Mouse (Mus musculus): ENCODE results near the gene Dennd2c. TPM values are rescaled to one million over a fixed set of nuclear protein-coding genes. Genes with fewer than 3 reads are reported as not detected.

Gene Dennd2c
- total and polyA plus RNA-seq, 2 experiments from 2014 or later, result 0.58 to 1.5 TPM

DNA sequence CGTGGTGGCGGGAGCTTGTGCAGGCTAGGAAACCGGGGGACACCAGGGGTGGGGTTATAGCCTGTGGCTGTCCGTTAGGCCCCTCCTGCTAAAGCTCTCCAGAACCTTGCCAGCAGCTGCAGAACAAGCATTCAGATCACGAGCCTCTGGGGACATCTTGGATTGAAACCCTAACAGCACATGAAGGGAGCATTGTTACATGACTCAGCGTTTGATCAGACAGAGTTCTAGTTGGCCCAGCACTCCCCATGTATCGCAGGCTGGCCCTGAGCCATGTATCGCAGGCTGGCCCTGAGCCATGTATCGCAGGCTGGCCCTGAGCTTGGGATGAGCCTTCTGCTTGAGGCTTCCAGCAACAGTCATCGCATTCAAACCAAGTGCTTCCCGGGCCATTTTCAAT is 38.9 kb downstream of the Dennd2c start:
- ATAC-seq, result no peak
- 71% methylated on average over 11 of the region's 11 CpGs for WGBS
- TF ChIP-seq CTCF (IDR thresholded peaks at IDR 0.05; ENCODE audit: low read depth), result no peak

GRCm38 (mm10) chr3:103142366-103142765 is 40.0 kb downstream of the Dennd2c start:
- ATAC-seq (no peak), DNase-seq (no peak)
- no peak overlapping the region for H3K4me2 ChIP-seq (ENCODE audit: low read depth)
- no peaks in the 10 kb centered on the region for H3K4me1 ChIP-seq (ENCODE audit: insufficient read depth)
- no peaks in the 10 kb centered on the region for H3K36me3 ChIP-seq (ENCODE audit: insufficient read depth)
- no peak overlapping the region for H3K9ac ChIP-seq
- no peaks in the 10 kb centered on the region for H3K27me3 ChIP-seq (ENCODE audit: insufficient read depth, low read length)
- no peak for TF ChIP-seq CTCF (IDR thresholded peaks at IDR 0.05; ENCODE audit: low read depth)
- no peaks in the 10 kb centered on the region for H3K9me3 ChIP-seq (ENCODE audit: low read length)
- no peak overlapping the region for H3K27ac ChIP-seq (ENCODE audit: low read depth, low read length)
- WGBS, result 86% methylated on average over 10 of the region's 10 CpGs
- no peak overlapping the region for H3K4me3 ChIP-seq (ENCODE audit: low read depth, low read length)

More for the DNA sequence above, 38.9 kb downstream of the Dennd2c start:
- no peak for DNase-seq
- no peaks in the 10 kb centered on the region for H3K36me3 ChIP-seq (ENCODE audit: insufficient read depth)
- no peaks in the 10 kb centered on the region for H3K4me1 ChIP-seq (ENCODE audit: insufficient read depth)
- no peak overlapping the region for H3K4me2 ChIP-seq (ENCODE audit: low read depth)
- H3K27me3 ChIP-seq (ENCODE audit: insufficient read depth, low read length), result no peaks in the 10 kb centered on the region
- H3K9ac ChIP-seq, result no peak overlapping the region
- no peaks in the 10 kb centered on the region for H3K9me3 ChIP-seq (ENCODE audit: low read length)
- no peak overlapping the region for H3K27ac ChIP-seq (ENCODE audit: low read depth, low read length)
- no peak overlapping the region for H3K4me3 ChIP-seq (ENCODE audit: low read depth, low read length)

GRCm38 (mm10) chr3:103145336-103145735 is 42.9 kb downstream of the Dennd2c start:
- Histone ChIP-seq H3K36me3 (ENCODE audit: insufficient read depth) (no peaks in the 10 kb centered on the region), H3K4me2 (ENCODE audit: low read depth) (no peak overlapping the region), H3K4me3 (ENCODE audit: low read depth, low read length) (no peak overlapping the region), H3K27me3 (ENCODE audit: insufficient read depth, low read length) (no peaks in the 10 kb centered on the region), H3K27ac (ENCODE audit: low read depth, low read length) (no peak overlapping the region), H3K4me1 (ENCODE audit: insufficient read depth) (no peaks in the 10 kb centered on the region), H3K9ac (no peak overlapping the region), H3K9me3 (ENCODE audit: low read length) (no peaks in the 10 kb centered on the region)
- WGBS, result 77% methylated on average over 2 of the region's 2 CpGs
- TF ChIP-seq CTCF (IDR thresholded peaks at IDR 0.05; ENCODE audit: low read depth), result no peak
- ATAC-seq (no peak), DNase-seq (no peak)

DNA sequence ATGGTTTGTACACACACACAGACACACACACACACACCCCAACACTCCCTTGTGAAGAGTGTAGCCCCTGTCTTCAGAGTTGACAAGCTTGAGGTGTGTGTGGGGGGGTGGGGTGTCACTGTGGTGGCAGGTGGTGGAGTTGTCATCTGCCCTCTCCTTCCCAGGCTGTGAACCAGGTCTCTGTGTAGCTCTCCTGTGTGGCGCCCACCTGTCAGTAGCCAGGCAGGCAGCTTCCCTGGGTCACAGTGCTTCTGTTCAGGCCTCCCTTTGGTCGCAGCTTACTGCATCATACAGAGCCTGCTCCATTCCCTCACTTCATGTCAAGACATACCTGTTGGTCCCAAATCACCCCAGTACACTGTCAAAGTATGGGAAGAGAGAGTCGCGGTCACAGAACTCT is 43.4 kb downstream of the Dennd2c start:
- ATAC-seq, result no peak
- WGBS, result 72% methylated on average over 4 of the region's 4 CpGs
- no peaks in the 10 kb centered on the region for H3K4me1 ChIP-seq (ENCODE audit: insufficient read depth)
- no peaks in the 10 kb centered on the region for H3K9me3 ChIP-seq (ENCODE audit: low read length)
- H3K9ac ChIP-seq, result no peak overlapping the region
- H3K4me2 ChIP-seq (ENCODE audit: low read depth), result no peak overlapping the region
- H3K27ac ChIP-seq (ENCODE audit: low read depth, low read length), result no peak overlapping the region
- TF ChIP-seq CTCF (IDR thresholded peaks at IDR 0.05; ENCODE audit: low read depth), result no peak
- no peak overlapping the region for H3K4me3 ChIP-seq (ENCODE audit: low read depth, low read length)
- no peaks in the 10 kb centered on the region for H3K36me3 ChIP-seq (ENCODE audit: insufficient read depth)
- DNase-seq, result no peak
- no peaks in the 10 kb centered on the region for H3K27me3 ChIP-seq (ENCODE audit: insufficient read depth, low read length)

DNA sequence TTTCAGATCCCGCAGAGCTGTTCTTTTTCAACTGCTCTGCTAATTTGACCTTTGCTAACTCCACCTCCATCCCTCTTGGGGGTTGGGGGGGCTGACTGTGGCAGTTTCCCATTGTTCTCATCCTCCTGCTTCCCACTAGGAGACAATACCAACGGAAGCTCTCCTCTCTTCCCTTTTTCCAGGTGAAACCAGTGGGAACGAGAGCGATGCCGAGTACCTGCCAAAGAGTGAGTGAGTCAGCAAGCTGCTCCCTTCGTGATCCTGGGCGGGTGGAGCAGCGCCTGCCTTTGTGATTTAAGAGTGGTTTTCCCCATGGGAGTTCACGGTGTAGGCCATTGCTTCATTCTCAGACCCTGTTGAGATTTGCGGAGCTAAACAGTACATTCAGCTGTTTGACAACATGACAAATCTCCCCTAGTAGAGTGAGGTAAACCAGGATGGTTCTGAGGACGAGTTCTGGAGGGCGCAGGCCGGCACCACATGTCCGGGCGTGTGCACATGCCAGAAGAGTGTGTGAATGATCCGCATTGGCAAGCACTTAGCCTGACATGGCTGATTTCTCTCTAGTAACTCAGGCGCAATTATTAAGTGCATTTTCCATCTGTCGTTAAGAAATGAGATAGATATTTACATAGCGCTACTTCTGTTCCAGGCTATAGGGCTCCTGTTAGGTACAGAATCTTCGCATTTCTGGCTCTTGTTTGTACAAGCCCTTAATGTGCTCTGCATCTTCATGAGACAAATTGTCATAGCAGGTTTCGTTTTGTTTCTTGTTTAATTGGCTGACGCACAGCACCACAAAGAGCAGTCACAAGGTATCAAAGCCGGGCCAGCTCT is 44.1 kb downstream of the Dennd2c start:
- no peaks in the 10 kb centered on the region for H3K27me3 ChIP-seq (ENCODE audit: insufficient read depth, low read length)
- H3K9ac ChIP-seq, result no peak overlapping the region
- no peak overlapping the region for H3K27ac ChIP-seq (ENCODE audit: low read depth, low read length)
- DNase-seq, result no peak
- H3K4me3 ChIP-seq (ENCODE audit: low read depth, low read length), result no peak overlapping the region
- no peak for TF ChIP-seq CTCF (IDR thresholded peaks at IDR 0.05; ENCODE audit: low read depth)
- H3K4me1 ChIP-seq (ENCODE audit: insufficient read depth), result no peaks in the 10 kb centered on the region
- H3K9me3 ChIP-seq (ENCODE audit: low read length), result no peaks in the 10 kb centered on the region
- ATAC-seq, result peak; percentile 18; the same call in 1 of the 2 replicates
- H3K4me2 ChIP-seq (ENCODE audit: low read depth), result no peak overlapping the region
- 49% methylated on average over 23 of the region's 23 CpGs for WGBS
- H3K36me3 ChIP-seq (ENCODE audit: insufficient read depth), result no peaks in the 10 kb centered on the region

DNA sequence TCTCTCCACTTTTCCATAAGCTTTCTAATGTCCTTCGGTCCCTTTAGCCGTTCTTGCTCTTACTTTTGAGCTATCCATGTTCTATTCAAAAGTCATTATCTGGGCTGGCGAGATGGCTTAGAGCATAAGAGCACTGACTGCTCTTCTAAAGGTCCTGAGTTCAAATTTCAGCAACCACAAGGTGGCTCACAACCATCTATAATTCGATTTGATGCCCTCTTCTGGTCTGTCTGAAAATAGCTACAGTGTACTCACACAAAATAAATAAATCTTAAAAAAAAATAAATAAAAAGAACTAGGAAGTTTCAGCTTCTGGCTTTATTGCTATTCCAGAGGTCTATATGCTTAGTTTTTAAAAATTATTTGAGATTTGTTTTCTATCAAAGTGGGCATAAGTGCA is 45.4 kb downstream of the Dennd2c start:
- DNase-seq (no peak), ATAC-seq (no peak)
- Histone ChIP-seq H3K36me3 (ENCODE audit: insufficient read depth) (no peaks in the 10 kb centered on the region), H3K4me3 (ENCODE audit: low read depth, low read length) (no peak overlapping the region), H3K27me3 (ENCODE audit: insufficient read depth, low read length) (no peaks in the 10 kb centered on the region), H3K9ac (no peak overlapping the region), H3K27ac (ENCODE audit: low read depth, low read length) (no peak overlapping the region), H3K4me2 (ENCODE audit: low read depth) (no peak overlapping the region), H3K9me3 (ENCODE audit: low read length) (no peaks in the 10 kb centered on the region), H3K4me1 (ENCODE audit: insufficient read depth) (no peaks in the 10 kb centered on the region)
- 0 out of 2 replicates have a peak, but pooled peaks have one; percentile 9 for TF ChIP-seq CTCF (IDR thresholded peaks at IDR 0.05; ENCODE audit: low read depth)
- 83% methylated on average over 4 of the region's 4 CpGs for WGBS

GRCm38 (mm10) chr3:103148941-103149340 is 46.5 kb downstream of the Dennd2c start:
- DNase-seq (no peak), ATAC-seq (no peak)
- no peak overlapping the region for H3K4me3 ChIP-seq (ENCODE audit: low read depth, low read length)
- 85% methylated on average over 10 of the region's 10 CpGs for WGBS
- no peaks in the 10 kb centered on the region for H3K4me1 ChIP-seq (ENCODE audit: insufficient read depth)
- H3K9ac ChIP-seq, result no peak overlapping the region
- no peak for TF ChIP-seq CTCF (IDR thresholded peaks at IDR 0.05; ENCODE audit: low read depth)
- H3K4me2 ChIP-seq (ENCODE audit: low read depth), result no peak overlapping the region
- no peaks in the 10 kb centered on the region for H3K9me3 ChIP-seq (ENCODE audit: low read length)
- no peak overlapping the region for H3K27ac ChIP-seq (ENCODE audit: low read depth, low read length)
- no peaks in the 10 kb centered on the region for H3K36me3 ChIP-seq (ENCODE audit: insufficient read depth)
- H3K27me3 ChIP-seq (ENCODE audit: insufficient read depth, low read length), result no peaks in the 10 kb centered on the region
